Mouse (Mus musculus) embryo, embryonic 10.5 days (tissue): ENCODE results near the gene Zfp106.

ENCODE experiments used
- DNase-seq: peaks from one replicate; pipeline ENCODE4 v3.0.0-alpha.2; 2015; ENCODE audit warnings: low spot score

Gene Zfp106

DNA sequence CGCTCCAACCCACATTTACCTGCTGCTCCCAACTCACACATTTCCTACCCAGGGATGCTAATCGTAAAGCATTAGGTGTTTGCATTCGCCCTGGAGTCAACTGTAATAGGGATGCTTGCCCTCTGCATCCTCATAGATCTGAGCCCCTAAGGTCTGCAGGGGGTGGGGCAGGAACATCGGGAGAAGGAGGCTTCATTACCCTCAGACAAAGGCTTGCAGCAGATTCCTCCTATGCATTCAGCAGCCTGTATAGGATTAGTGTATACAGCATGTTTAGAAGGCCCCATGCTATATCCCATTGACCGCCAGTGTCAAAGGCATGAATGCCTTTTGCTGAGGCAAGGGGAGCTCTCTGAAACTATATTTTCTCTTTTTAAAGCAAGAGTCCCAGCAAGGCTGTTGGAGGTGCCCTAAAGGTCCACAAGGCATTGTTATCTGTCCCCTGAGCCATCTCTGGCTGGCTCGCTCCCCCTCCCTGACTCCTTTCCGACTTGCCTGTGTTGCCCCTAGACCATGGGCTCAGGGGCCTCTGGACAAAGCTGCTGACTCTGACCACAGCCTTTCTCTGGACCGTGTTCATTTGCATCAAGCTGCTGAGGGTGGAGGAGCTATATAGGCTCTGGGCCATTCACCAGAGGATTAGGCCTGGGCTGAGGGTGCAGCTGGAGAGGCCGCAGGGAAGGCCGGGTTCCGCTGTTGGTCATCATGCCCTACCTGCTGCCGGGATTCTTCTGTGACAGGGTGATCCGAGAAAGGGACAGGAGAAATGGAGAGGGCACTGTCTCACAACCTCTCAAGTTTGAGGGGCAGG is 87.2 kb downstream of the Zfp106 start:
- peak; percentile 5 for DNase-seq

DNA sequence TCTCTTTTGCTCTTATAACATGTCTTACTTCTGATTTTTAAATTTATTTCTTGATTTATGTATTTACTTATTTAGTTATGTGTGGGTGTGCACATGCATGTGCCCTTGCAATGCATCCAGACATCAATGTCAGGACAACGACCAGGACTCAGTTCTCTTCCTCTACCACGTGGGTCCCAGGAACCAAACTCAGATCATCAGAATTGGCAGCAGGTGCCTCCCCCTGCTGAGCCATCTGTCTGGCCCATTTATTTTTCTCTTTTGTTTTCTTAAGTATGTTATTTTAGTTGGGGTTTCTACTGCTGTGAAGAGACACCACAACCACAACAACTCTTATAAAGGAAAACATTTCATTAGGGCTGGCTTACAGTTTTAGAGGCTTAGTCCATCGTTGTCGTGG is 92.8 kb downstream of the Zfp106 start:
- no peak for DNase-seq

DNA sequence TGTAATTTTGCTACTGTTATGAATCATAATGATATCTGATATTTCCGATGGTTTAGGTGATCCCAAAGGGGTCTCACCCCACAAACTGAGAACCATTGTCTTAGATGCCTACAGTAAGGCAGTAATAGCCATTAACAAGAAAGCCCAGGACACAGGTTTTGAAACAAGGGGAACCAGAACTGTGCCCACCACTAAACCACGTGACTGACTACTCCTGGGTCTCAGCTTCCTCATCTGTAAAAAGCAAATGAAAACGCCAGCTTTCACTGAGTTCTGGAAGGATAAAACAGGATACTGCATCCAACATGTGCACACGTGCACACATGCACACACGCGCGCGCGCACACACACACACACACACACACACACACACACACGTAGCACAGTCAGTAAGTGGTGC is 93.9 kb downstream of the Zfp106 start:
- DNase-seq: no peak

DNA sequence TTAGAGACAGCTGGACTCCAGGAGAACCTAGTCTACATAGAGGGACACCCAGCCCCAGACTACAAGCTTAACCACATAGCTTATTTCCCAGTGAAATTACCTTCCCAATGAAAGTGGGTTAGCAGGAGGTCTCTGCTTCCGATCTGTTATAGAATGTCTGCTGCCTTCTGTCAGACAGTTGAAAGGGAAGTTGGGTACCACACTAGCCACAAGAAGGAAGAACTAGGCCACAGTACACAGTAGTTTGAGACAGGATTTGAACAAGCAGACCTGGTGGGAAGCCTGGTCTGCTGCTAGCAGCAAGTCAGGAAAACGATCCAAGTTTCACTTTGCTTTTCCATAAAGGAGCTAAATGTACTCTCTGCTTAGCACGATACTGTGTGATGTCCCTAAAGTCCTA is 94.4 kb downstream of the Zfp106 start:
- no peak for DNase-seq

DNA sequence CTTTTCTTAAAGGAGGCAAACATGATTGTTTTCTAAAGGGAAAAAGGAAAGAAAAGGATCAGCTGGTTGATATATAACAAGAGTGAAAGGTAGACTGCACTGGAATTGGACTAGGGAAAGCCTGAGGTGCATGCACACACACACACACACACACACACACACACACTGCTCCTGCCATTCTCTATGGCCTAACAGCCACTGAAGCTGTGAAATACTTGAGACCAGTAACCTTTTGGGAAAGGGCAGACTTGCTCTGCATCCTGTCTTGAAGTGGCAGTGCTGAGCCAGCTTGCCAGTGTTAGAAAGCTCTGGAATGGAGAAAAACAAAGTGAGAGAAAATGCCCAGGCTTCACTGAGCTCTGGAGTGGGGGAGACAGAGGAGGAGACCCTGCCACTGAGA is 95.6 kb downstream of the Zfp106 start:
- no peak for DNase-seq

DNA sequence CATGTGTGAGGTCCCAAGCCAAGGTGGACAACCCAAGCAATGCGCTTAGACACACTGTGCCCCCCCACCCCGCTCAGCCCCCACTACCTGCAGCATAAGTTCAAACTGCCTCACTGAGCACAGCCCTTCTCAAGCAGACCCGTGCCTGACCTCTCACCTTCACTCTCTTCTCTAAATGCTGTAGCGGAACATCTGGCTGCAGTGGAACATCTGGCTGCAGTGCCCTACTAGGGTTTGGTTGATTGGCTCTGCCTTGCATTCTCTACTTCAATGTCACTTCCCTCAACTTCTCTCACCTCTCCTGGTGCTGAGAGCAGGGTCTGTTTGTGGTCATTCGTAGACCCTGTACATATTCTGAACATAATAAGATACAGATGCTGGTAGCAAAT is 98.3 kb downstream of the Zfp106 start:
- no peak for DNase-seq

DNA sequence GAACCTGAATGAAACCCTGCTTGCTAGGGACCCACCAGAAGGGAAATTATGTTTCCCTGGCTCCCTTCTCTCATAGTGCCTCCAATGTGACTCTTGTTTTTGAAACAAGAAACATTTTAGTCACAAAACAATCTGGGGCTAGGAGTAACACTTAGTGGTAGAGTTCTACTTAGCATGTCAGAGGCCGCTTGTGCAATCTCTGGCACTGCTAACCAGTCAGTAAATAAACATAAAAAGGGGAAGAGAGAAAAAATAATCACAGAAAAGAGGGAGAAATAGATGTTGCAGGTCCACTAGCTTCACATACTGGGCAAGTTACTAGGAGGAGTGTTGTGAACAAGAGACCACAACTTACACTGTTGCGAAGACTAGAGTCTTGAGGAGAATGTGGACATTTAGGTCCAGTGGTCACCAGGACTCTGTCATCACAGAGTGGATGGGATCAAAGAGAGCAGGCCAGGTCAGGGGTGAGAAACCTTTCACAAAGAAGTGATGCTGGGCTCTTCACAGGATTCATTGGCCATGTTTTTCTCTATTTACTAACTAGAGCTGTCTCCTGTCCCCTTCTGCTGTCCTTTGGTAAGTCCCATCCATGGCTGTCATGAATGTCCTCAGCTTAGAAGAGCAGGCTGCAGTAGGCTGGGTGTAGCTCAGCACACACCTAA is 98.8 kb downstream of the Zfp106 start:
- DNase-seq: no peak

DNA sequence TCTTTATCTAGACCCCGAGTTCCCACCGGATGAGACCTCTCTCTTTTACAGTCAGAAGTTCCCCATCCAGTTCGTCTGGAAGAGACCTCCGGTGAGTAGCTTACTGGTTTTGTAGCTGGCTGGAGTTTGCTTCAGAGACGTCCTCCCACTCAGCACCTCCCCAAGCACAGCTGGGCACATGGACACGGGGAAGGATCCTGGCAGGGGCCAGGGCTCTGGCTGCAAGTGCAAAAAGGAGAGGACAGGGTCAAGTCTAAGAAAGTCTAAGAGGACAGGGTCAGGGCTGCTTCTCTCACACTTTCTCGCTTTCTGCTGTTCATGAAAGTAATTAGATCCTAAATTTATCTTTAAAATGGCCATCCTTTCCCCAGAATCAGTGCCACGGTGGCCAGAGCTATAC is 99.6 kb downstream of the Zfp106 start:
- DNase-seq: no peak

DNA sequence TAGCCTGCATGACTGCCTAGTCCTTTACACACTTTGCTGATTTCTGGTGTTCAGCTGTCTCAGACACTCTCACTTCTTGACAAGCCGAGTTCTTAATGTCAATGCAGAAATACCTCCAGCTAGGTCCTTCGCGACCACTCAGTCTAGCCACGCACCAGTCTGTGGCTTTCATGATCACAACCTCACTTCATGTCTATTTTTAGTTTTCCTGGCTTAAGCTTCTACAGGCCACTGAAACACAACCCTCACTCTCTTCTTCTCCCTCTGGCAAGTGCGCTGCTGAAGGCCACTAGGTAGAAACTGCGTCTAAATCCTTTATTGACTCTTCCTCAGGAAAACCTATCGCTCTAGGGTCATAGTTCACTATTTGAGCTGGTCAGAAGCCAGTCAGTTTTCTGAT is 100.3 kb downstream of the Zfp106 start:
- DNase-seq: no peak

DNA sequence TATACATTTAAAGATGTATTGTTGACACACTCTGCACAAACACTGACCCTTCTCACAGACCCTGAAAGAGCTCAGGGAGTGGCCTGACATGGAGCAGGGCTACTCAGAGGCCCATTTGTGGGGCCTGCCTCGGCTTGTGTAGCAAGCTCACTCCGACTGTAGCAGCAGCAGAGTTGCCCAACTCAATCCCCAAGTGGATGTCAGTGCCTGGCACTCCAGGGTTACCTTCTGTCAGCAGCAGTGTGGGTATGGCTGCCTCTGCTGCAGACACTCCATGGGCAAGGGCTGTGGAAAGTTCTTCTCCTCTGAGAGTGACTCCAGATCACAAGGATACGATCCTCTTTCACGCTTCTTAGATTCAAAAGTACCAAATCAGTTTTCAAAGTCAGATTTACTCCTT is 103.4 kb downstream of the Zfp106 start:
- DNase-seq: no peak
